Mouse (Mus musculus): Measurements from ENCODE around the gene Ttc9.

Ttc9 gene

DNA sequence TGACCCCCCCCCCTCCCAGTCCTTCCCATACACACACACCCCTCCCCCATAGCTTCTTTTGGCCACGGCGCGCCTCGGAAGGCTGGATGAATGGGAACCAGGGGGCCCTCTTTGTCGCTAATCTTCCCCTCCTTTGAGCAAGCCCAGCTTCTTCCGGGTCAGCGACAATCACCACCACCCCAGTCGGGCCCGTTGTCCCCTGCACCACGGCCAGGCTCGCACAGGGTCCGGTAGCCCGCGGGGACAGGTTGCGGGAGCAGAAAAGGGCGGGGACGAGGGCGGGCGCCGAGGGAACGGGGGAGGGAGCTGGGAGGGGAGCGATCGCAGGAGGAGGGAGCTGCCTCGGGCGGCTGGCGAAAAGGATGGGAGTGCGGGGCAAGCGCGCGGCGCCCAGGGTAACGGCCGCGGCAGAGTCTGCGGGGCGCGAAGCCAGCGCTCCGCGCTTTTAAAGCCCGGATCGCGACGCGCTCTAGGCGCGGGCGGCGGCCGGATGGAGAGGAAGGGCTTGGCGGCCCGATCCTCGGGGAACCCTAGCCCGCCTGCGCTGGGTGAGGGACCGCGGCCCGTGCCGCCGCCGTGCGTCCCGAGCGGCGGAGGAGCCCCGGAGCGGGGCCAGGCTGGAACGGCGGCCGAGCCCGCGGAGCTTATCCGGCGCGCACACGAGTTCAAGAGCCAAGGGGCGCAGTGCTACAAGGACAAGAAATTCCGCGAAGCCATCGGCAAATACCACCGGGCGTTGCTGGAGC lies at the start of gene Ttc9:
Gene Ttc9, plus strand, starts transcription at position 335 of the 746 bp plus-strand sequence.
- DNase-seq (ENCODE audit: low spot score) = peak; percentile 40

DNA sequence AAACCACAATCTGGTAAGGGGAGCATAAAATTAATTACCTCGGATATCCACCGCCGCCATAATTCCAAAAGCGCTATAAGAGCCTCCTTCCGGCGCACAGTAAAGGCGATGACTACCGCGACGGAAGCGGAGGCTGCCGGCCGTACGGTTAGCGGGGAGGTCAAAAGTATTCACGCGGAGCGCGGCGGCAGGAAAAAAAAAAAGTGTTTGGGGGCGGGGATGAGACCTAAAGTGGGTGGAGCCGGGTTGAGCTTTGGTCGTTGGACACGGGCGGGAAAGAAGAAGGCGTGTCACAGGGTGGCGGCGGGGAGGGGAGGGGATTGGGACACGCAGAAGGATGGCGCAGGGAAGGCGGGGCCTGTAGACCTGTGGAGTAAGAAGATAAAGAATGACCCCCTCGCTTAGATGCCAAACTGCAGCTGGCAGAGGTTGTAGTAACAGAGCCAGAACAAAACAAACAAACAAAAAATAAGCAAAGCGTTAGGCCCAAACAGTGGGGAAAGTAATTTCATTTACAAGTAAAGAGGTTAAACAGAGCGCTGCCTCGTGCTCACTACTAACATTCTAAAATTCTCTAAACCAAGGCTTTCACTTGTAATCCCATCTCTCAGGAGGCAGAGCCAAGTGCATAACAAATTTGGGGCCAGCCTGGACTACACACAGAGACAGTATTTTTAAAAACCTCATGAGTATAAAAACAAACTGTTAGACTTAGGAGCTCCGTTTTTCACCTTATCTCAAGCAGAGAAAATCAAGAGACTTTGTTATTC lies 36.0 kb upstream of the Ttc9 start, which contains the start of gene Med6:
Gene Med6, minus strand, starts transcription at position 107 of the 770 bp plus-strand sequence.
- peak; percentile 84 for DNase-seq (ENCODE audit: low spot score)

DNA sequence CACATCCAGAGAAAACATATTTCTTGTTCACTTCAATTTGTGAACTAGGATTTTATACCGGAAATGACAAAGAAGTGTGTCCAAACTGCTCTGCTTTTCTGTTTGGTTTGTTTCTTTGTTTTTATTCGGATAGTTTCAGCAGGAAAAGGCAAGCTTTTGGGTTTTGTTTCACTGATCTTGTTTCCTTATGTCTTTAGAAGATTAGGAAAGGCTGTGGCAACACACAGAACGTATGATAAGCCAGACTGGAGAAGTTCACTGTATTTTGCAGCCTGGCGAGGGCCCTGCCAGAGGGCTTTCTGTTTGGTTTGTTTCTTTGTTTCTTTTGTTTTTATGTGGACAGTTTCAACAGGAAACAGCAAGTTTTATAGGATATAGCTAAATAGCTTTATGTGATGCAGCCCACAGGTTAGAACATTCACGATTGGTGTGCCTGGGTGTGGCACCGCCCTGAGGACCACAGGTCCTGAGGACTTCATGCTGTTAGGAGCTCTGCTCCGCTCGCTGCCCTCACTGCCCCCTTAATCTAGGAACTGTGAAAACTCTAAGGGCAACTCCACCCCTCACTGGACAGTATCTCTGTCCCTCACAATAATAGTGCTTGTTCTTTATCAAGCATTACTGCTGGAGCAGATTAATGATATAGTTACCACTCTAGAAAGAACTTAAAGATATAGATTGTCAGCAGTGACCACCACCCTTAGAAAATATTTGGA lies 34.3 kb upstream of the Ttc9 start:
- DNase-seq (ENCODE audit: low spot score) = no peak

DNA sequence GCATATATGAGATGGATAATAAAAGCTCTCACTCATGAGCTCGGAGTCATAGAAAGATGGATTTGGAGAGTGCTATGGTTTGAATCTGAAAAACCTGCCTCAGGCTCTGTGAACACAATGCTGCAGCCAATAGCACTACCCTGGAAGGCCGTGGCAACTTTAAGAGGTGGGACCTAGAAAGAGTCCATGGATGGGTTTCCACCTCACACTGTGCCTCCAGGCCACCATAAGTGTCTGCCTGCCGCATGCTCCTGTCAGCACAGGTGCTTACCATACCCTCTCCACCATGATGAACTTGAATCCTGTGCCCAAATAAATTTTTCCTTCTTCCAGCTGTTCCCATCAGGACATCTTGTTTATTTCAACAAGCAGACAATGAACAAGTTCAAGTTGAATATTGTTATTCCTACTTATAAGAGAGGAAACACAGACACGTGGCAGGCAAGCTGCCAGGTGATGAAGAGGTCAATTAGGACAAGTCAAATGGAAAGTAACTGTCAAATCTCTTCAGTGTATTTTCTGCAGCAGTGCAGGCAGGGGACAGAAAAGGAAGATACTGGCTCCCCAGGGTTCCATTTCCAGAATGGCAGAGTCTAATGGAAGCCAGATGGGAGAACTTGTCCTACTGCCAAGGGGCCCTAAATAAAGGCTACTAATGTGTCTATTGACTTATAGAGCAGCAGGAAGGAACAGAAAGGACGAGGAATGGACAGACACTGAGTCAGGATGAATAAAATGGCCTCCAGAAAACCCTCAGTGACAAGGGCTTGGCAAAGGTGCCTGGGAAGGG lies 25.9 kb upstream of the Ttc9 start:
- DNase-seq (ENCODE audit: low spot score) = no peak

- DNase-seq (ENCODE audit: low spot score) = no peak
Measured at GRCm38 (mm10) chr12:81609445-81609844, 21.6 kb upstream of the Ttc9 start.

DNA sequence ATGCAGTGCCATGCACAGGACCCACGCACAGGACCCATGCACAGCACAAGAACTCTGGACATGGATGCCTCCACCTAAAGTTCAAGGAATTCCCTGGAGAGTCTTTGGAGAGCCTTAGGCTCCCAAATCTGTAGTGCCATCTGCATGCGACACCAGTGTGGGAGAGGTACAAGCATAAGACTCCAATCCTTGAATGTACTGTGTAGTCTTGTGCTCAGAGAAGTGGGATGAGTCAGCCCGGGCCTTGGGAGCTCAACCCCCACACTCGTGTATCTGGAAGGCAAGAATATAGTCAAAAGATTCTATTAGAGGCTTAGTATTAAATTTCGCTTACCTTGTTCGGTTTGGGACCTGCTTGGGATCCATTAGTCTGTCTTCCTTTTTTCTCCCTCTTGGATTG lies 15.2 kb upstream of the Ttc9 start:
- DNase-seq (ENCODE audit: low spot score) = no peak

- peak; percentile 15 for DNase-seq (ENCODE audit: low spot score)
Measured at GRCm38 (mm10) chr12:81616980-81617379, 14.1 kb upstream of the Ttc9 start.

DNA sequence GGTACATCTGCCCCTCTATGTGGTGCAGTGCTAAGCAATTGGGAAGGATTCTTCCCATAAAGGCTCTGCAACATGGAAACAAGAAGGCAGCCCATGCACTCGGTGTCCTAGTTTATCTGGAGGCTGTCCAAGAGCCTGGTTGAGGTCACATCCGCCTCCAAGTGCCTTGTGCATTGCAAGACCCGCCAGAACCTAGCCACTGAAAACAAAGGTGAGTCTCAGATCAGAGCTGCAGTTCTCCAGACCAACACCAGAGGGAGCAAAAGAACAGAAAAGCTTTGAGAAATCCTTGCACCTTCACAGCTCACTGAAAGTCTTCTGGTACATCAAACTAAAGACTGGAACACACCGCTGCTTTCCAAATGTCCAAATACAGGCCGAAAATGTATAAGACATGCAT lies 11.7 kb upstream of the Ttc9 start:
- peak; percentile 71 for DNase-seq (ENCODE audit: low spot score)

- DNase-seq (ENCODE audit: low spot score) = no peak
Measured at GRCm38 (mm10) chr12:81623377-81623776, 7.7 kb upstream of the Ttc9 start.

GRCm38 (mm10) chr12:81626226-81626861 lies 4.7 kb upstream of the Ttc9 start:
- DNase-seq (ENCODE audit: low spot score) = no peak

GRCm38 (mm10) chr12:81627426-81627825 lies 3.6 kb upstream of the Ttc9 start:
- no peak for DNase-seq (ENCODE audit: low spot score)

- no peak for DNase-seq (ENCODE audit: low spot score)
Measured at GRCm38 (mm10) chr12:81628091-81628490, 3.0 kb upstream of the Ttc9 start.

DNA sequence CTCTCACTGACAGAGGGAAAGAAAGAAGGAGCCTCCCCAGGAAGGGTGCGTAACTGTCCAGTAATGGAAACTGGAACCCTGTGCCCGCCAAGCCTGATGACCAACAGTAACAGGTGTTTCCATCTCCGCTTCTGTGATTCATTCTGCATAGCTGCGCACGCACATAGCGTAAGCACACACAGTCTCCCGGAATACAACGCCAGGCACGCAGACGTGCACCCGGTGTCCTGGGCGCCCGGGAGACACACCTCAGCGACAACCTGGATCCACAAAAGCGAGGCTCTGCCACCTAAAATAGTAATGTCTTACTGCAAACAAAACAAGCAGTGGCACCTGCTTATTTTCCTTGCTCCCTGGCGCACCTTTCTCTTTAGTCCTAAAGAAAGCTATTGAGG lies 532 bp upstream of the Ttc9 start:
- DNase-seq (ENCODE audit: low spot score) = peak; percentile 60

DNA sequence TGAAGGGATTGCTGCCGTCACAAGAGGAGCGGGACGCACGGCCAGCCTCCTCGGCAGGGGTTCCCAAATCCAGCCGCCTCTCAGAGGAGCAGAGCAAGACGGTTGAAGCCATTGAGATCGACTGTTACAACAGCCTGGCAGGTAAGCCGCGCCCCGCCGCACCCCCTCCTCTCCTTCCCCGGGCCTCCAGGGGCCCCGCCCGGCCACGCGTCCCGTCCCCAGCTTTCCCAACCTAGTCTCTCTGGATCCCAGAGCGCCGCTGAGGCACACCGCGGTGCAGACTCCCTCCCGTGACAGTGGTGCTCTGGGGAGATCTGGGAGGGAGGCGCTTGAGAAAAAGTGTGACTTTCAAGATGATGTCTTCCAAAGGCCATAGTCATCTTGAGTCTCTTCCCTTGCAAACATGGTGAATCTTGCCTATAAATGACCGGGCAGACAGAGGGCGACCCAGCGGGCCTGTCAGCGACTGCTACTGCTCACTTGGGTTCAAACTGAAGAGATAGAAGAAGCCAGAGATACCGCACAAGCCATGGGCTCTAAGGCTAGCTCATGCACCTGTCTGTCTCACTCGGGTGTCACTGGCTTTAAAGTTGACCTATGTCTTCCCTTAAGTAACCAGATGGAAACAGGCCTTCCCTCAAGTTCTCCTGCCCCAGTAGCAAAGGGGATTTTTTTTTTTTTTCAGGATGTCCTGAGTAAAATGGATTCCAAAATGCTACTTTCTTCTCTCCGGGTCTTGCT lies 782 bp downstream of the Ttc9 start:
- peak; percentile 13 for DNase-seq (ENCODE audit: low spot score)

DNA sequence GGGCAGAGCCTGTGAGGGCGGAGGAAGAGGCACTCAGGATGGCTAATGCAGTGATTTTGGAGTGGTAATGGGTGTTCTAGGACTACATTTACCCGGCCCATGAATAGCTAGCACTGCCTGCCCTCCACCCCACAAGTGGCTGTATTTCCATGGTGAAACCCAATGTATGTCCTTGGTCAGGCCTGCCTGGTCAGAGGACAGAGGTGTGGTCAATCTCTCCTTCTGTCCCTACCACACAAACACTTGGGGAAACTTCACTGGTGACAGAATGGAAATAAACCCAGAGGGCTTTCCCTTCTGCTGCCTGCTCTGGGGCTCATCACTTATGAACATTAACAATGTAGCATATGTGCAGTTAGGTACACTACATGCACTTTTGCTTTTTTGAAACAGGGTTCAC lies 2.2 kb downstream of the Ttc9 start:
- no peak for DNase-seq (ENCODE audit: low spot score)

GRCm38 (mm10) chr12:81640656-81641055 lies 9.6 kb downstream of the Ttc9 start:
- no peak for DNase-seq (ENCODE audit: low spot score)

GRCm38 (mm10) chr12:81642361-81643082 lies 11.5 kb downstream of the Ttc9 start:
- no peak for DNase-seq (ENCODE audit: low spot score)

DNA sequence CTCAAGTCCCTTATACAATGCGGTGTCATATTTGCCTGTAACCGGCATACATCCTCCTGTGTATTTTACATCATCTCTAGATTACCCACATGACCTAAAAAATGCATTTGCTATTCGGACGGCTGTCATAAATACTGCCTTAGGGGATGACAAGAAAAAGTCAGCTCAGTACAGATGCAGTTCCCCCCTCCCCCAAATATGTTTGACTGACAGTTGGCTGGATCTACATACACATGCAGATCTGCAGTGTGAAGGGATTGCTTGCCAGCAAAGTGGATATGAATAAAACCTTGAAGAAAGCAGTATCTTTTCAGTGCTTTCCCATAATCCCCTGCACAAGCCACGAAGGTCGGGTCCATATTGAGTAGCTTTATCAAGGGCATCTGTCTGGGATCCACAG lies 15.8 kb downstream of the Ttc9 start:
- no peak for DNase-seq (ENCODE audit: low spot score)

GRCm38 (mm10) chr12:81653344-81653743 lies 22.3 kb downstream of the Ttc9 start:
- no peak for DNase-seq (ENCODE audit: low spot score)

- no peak for DNase-seq (ENCODE audit: low spot score)
Measured at GRCm38 (mm10) chr12:81657321-81657720, 26.3 kb downstream of the Ttc9 start.
